Mouse (Mus musculus): ENCODE results near the gene Tpst1. TPM values are rescaled to one million over a fixed set of nuclear protein-coding genes. Genes with fewer than 3 reads are reported as not detected.
A peak's percentile ranks its signal among the peaks of the same experiment; 100 is the strongest.
"Not testable (repeated sequence)": the region's sequence is repeated elsewhere in the genome, so short reads cannot be mapped to it uniquely, and the experiment has no call there.

The Tpst1 gene
- 10 to 100 TPM; 35.1 to 40.0 TPM for total RNA-seq (2021)
- long read RNA-seq, experiment 1, transcript Tpst1-201 (6 exons, 2,050 nt): major isoform, 43 of 59 reads
- long read RNA-seq, experiment 1, partial matches to known transcripts: 11 of 59 reads
- long read RNA-seq, experiment 1, other reads (novel, unspliced or antisense): 5 of 59 reads
- long read RNA-seq, experiment 2, transcript Tpst1-201 (6 exons, 2,050 nt): major isoform, 29 of 32 reads
- long read RNA-seq, experiment 2, partial matches to known transcripts: 0 of 32 reads
- long read RNA-seq, experiment 2, other reads (novel, unspliced or antisense): 3 of 32 reads

DNA sequence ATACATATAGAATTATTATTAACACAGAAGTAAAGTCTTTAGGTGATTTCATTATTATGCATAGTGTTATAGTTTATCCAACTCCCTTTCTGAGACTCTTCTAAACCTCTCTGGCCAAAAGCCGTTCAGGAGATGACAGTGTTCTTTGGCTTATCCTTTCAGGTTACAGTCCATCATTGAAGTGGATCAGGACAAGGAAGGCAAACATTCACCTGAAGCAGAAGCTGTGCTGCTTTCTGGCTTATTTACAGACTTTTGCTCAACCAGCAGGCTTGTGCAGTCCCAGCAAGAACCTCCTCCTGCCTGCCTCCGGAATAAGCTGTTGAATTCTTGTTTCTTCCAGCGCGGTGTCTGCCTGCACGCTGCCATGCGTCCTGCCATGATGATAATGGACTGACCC, at the start of gene Tpst1:
Gene Tpst1 (plus strand): TSS at position 301 of the 400 bp plus-strand sequence.
- no peak for DNase-seq

DNA sequence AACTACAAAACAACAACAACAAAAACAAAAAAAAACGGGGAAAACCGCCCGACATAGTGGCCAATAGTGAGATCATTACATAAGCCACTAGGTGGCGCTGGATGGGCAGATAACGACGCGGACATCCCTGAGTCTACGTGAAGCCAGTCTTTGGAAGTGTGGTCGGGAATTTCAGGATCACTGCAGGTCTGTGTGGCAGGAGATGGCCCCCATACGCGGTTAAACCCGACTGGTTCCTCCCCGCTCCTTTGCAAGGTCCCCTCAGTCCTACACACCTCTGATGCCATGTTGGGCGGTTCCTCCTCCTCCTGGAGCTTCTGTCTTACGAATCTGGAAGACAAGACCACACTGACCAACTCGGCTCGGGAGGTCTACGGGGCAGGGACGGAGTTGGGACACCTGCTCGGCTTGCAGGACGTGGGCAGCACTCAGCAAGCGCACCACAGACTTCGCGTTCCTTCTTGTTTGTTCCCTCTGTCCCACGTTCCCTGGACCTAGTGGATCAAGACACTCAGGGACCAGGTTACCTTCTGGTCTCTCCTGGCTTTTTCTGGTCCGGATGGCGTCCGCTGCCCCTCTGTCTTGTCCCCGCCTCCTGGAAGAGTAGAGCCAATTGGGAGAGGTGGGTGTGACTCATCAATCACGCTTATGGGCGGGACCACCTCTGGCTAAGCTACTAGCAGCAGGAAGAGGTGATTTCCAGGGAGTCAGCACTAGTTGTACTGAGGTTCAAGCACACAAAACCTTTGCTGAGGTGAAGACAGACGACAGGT, 49.2 kb upstream of the Tpst1 start:
- peak; percentile 93 for DNase-seq

GRCm38 (mm10) chr5:130027134-130027533, 46.0 kb upstream of the Tpst1 start:
- DNase-seq: no peak

- DNase-seq: peak; percentile 48
Observed at GRCm38 (mm10) chr5:130027696-130028095, 45.4 kb upstream of the Tpst1 start.

DNA sequence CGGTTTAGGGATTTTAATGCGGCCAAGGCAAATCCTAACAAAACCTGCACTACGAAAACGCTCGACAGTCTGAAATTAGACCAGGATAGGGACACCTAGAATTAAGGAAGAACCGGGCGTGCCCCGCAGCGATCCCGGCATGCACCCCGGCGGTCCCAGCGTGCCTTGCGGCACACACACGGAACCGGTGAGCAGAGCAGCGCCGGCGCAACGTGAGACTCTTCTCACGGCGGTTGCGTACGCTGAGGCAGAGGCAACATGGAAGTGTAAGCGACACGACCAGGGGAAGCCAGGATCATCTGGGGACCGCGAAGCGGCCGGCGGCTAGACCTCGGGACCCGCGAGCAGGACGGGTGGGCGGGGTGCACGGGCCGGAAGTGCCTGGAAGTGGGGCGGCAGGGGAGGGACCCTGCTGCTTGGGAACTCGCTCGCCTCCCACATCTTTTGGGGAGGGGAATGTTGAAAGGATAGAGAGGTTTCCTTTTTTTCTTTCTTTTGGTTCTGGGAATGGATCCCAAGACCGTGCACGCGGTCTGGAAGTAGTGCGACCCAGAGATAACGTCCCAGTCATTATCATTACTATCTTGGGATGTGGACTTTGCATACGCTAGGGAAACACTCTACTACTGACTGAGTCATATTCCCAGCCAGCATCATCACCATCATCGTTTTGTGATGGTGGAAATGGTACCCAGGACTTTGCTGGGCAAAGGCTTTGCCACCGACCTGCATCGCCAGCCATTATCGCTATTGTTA, 43.8 kb upstream of the Tpst1 start, which contains the start of the genes Asl and Crcp:
Gene Asl (minus strand): TSS at position 106 of the 756 bp plus-strand sequence.
Gene Crcp (plus strand): TSS at position 149 of the 756 bp plus-strand sequence.
- peak; percentile 93 for DNase-seq

- peak; percentile 69 for DNase-seq
Observed at GRCm38 (mm10) chr5:130031410-130032390, 41.4 kb upstream of the Tpst1 start.

GRCm38 (mm10) chr5:130033869-130034268, 39.3 kb upstream of the Tpst1 start:
- no peak for DNase-seq

- not testable (repeated sequence) for DNase-seq
Observed at GRCm38 (mm10) chr5:130036300-130036699, 36.8 kb upstream of the Tpst1 start.

DNA sequence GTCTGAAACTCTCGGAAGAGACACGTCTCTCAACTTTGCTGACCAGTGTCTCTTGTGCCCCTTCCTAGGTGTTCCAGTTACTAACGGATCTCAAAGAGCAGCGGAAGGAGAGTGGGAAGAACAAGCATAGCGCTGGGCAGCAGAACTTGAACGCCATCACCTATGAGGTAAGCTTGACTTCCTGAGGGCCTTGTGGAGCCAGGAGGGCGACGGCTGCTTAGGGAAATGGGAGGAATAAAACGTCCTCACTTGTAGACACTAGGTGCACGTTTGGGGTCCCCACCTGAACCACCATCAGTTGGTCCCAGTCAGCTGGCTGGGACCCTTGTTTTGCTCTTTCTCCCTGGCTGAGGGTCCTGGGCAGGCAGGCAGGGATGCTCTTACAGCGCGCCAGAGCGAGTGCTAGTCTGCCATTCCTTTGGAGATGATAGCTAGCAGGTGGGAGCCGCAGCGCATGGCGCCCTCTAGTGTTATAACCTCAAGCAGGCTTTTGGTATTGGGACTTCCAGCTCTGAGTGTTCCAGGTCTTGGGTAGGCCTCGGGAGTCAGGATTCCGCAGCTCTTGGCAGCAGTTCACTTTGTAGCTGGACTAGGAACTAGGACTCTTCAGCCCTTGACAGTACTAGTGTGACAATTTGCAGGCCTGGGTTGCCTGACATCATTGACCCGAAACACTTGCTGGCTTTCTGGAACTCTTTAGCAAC, 35.2 kb upstream of the Tpst1 start:
- DNase-seq: peak; percentile 80

- DNase-seq: no peak
Observed at GRCm38 (mm10) chr5:130040797-130041196, 32.3 kb upstream of the Tpst1 start.

- DNase-seq: no peak
Observed at GRCm38 (mm10) chr5:130041262-130041661, 31.9 kb upstream of the Tpst1 start.

- no peak for DNase-seq
Observed at GRCm38 (mm10) chr5:130043741-130044140, 29.4 kb upstream of the Tpst1 start.

- DNase-seq: peak; percentile 73
Observed at GRCm38 (mm10) chr5:130044201-130044695, 28.9 kb upstream of the Tpst1 start.

- no peak for DNase-seq
Observed at GRCm38 (mm10) chr5:130046100-130046499, 27.0 kb upstream of the Tpst1 start.

GRCm38 (mm10) chr5:130046589-130046988, 26.5 kb upstream of the Tpst1 start:
- DNase-seq: no peak

- no peak for DNase-seq
Observed at GRCm38 (mm10) chr5:130047013-130047412, 26.1 kb upstream of the Tpst1 start.

DNA sequence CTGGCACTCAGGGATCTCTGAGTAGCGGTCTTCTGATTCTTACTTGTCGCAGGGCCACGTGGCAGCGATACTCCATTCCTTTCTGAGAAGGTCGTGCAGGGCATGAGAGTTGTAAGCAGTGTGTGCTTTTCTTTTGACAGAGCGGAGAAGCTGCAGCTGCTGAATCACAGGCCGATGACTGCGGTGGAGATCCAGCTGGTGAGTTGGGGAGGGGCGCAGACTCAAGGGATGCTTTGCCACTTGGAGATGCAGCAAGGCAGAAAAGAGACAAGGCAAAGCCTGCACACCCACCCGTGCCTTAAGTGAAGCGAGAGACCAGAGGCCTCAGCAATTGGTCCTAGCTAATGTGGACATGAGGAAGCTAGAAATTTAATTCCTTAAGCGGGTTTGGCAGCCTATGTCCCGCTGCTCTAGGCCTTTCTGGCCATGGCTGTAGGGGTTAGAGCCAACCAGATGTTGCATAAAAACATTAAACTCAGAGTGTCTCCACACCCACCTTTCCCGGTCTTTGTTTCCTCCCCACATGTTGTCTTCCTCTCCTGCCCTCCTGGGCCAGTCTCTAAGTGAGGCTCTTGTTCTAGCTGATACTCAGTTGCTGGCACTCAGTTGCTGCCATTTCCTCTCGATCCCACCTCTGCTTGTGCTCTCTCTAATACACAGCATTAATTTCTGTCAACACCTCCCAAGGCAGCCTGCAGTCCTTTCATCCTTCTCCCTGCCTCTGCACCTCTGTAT, 24.2 kb upstream of the Tpst1 start:
- DNase-seq: no peak

- no peak for DNase-seq
Observed at GRCm38 (mm10) chr5:130050416-130050815, 22.7 kb upstream of the Tpst1 start.

GRCm38 (mm10) chr5:130051073-130051860, 21.9 kb upstream of the Tpst1 start:
- DNase-seq: no peak
